Mouse (Mus musculus): ENCODE measurements around the gene Cbwd1. TPM values are rescaled to one million over a fixed set of nuclear protein-coding genes. Genes with fewer than 3 reads are reported as not detected.

Cbwd1 gene
- polyA plus RNA-seq, 1 experiment from 2014 or later = 16.0 TPM

DNA sequence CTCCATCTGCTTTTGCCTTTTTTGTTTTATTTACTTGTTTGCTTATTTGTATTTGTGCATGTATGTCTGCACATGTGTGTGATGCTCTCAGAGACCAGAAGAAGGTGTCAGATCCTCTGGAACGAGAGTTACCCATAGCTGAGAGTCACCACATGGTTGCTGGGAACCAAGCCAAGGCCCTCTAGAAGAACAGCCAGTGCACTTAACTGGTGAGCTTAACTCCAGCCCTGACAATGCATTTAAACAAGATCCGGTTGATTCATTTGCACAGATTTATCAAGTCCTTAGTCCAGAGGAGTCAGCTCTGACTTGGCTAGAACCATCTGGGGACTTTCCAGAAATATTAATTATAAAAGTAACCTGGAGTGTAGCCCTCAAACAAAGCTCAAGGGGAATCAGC lies 87.5 kb downstream of the Cbwd1 start:
- Histone ChIP-seq H3K9ac (replicated peaks) (no peak overlapping the region), H3K27me3 (no peaks in the 10 kb centered on the region), H3K27ac (replicated peaks) (no peak overlapping the region), H3K36me3 (no peaks in the 10 kb centered on the region), H3K4me2 (replicated peaks) (no peak overlapping the region), H3K9me3 (no peaks in the 10 kb centered on the region), H3K4me1 (0 out of 2 replicates have a peak, but pooled peaks cover 3% of the 10 kb centered on the region), H3K4me3 (no peak overlapping the region)
- 40% methylated on average over 2 of the region's 2 CpGs for WGBS
- ATAC-seq (replicated peaks) = no peak

DNA sequence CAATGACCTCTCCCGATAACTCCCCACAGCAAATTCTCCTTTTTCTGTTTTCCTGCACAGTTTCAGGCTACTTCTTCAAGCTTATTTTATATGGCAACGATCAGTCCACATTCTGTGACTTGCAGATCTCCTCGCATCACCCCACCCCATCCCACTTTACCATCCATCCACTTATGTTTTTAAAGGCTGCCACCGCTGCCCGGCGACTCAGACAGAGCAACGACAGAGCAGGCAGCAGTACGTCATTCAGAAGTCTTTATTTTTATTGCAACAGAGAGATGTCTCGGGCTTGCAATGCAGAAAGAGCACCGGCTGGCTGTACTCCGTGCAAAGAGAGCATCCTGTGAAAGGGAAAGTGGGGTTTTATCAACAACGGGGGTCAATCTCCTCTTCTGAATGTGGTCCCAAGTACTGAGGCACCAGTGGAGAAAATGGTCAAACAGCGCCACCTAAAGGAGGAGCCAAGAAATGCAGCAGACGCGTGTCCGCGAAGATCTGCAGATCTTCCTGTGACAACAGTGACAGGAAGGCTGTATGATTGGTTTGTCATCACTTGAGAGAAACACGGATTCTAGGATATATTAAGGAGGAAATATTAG lies 90.3 kb downstream of the Cbwd1 start:
- H3K9ac ChIP-seq (replicated peaks) = peak overlapping the region; percentile 54
- H3K4me1 ChIP-seq = 0 out of 2 replicates have a peak, but pooled peaks cover 3% of the 10 kb centered on the region
- no peak overlapping the region for H3K27ac ChIP-seq (replicated peaks)
- peak overlapping the region; percentile 39 for H3K4me3 ChIP-seq
- no peaks in the 10 kb centered on the region for H3K27me3 ChIP-seq
- 20% methylated on average over 18 of the region's 18 CpGs for WGBS
- no peaks in the 10 kb centered on the region for H3K36me3 ChIP-seq
- peak; percentile 82 for ATAC-seq (replicated peaks)
- peak overlapping the region; percentile 54 for H3K4me2 ChIP-seq (replicated peaks)
- H3K9me3 ChIP-seq = no peaks in the 10 kb centered on the region

Small RNA genes lying within 50 kb of the gene (microRNA-seq; reads per million reads assigned to microRNA genes)
- not detected for gene Mir3084-1

Other genes with a start within 250 kb of the Cbwd1 start
- 0.20 and 0.32 TPM in 2 replicates for gene Pgm5, start 99.8 kb downstream of the Cbwd1 start, polyA plus RNA-seq (2015; fragmentation: Nextera tagmentation; extraction: Ambion mirVana)
- 212 and 213 TPM in 2 replicates for gene Gm10053, start 85.9 kb downstream of the Cbwd1 start, polyA plus RNA-seq (2015; fragmentation: Nextera tagmentation; extraction: Ambion mirVana)
- gene Foxd4, start 60.4 kb downstream of the Cbwd1 start, polyA plus RNA-seq (2015; fragmentation: Nextera tagmentation; extraction: Ambion mirVana) = not detected in 2 replicates
- 1.1 and 1.4 TPM in 2 replicates for gene Dock8, start 37.9 kb upstream of the Cbwd1 start, polyA plus RNA-seq (2015; fragmentation: Nextera tagmentation; extraction: Ambion mirVana)